Mouse (Mus musculus) left cerebral cortex, adult 8-10 months (tissue): ENCODE results near the gene Cdkal1. TPM values are rescaled to one million over a fixed set of nuclear protein-coding genes. Genes with fewer than 3 reads are reported as not detected.

Experiments used
- DNase-seq, 2 experiments: peaks; one replicate each; pipeline ENCODE4 v3.0.0; 2022; ENCODE audit warnings: low spot score in 2 of 2
- total RNA-seq, 4 experiments: library from RNA; stranded (reverse); gene quantifications; 2 replicates each; pipeline ENCODE4 v1.2.4; 2022

Cdkal1 gene
- total RNA-seq, 4 experiments from 2014 or later = 21.7 to 40.8 (median 26.9) TPM

GRCm38 (mm10) chr13:29590164-29590563 is 265.3 kb downstream of the Cdkal1 start:
- DNase-seq = no peak

GRCm38 (mm10) chr13:29588693-29589092 is 266.8 kb downstream of the Cdkal1 start:
- DNase-seq = no peak

- DNase-seq = peak in 1 of 2 experiments; percentile 35
Observed at GRCm38 (mm10) chr13:29581762-29582700, 273.4 kb downstream of the Cdkal1 start.

- no peak for DNase-seq
Observed at GRCm38 (mm10) chr13:29580780-29581179, 274.7 kb downstream of the Cdkal1 start.

- no peak for DNase-seq
Observed at GRCm38 (mm10) chr13:29580009-29580408, 275.5 kb downstream of the Cdkal1 start.

- DNase-seq = no peak
Observed at GRCm38 (mm10) chr13:29578621-29579020, 276.9 kb downstream of the Cdkal1 start.

GRCm38 (mm10) chr13:29574784-29575183 is 280.7 kb downstream of the Cdkal1 start:
- no peak for DNase-seq

GRCm38 (mm10) chr13:29572477-29572876 is 283.0 kb downstream of the Cdkal1 start:
- no peak for DNase-seq

- DNase-seq = no peak
Observed at GRCm38 (mm10) chr13:29565710-29566109, 289.8 kb downstream of the Cdkal1 start.

GRCm38 (mm10) chr13:29559188-29559587 is 296.3 kb downstream of the Cdkal1 start:
- no peak for DNase-seq

- no peak for DNase-seq
Observed at GRCm38 (mm10) chr13:29555160-29555785, 300.2 kb downstream of the Cdkal1 start.

- DNase-seq = no peak
Observed at GRCm38 (mm10) chr13:29553792-29554191, 301.7 kb downstream of the Cdkal1 start.

- no peak for DNase-seq
Observed at GRCm38 (mm10) chr13:29552322-29552870, 303.1 kb downstream of the Cdkal1 start.

- no peak for DNase-seq
Observed at GRCm38 (mm10) chr13:29550886-29551285, 304.6 kb downstream of the Cdkal1 start.

- DNase-seq = no peak
Observed at GRCm38 (mm10) chr13:29550203-29550602, 305.3 kb downstream of the Cdkal1 start.

- DNase-seq = no peak
Observed at GRCm38 (mm10) chr13:29549761-29550160, 305.7 kb downstream of the Cdkal1 start.

GRCm38 (mm10) chr13:29537906-29538305 is 317.6 kb downstream of the Cdkal1 start:
- DNase-seq = no peak

GRCm38 (mm10) chr13:29533586-29533985 is 321.9 kb downstream of the Cdkal1 start:
- no peak for DNase-seq

- no peak for DNase-seq
Observed at GRCm38 (mm10) chr13:29528344-29528743, 327.1 kb downstream of the Cdkal1 start.

- no peak for DNase-seq
Observed at GRCm38 (mm10) chr13:29521321-29521720, 334.2 kb downstream of the Cdkal1 start.

- DNase-seq = no peak
Observed at GRCm38 (mm10) chr13:29514071-29514470, 341.4 kb downstream of the Cdkal1 start.

GRCm38 (mm10) chr13:29504861-29505568 is 350.5 kb downstream of the Cdkal1 start:
- DNase-seq = no peak
